Mouse (Mus musculus) E14TG2a.4 (cell line): ENCODE data around the gene Lias.

Experiments used
- CTCF ChIP-seq: conservative IDR thresholded peaks from 2 replicates; pipeline ENCODE4 v1.5.1; 2014; ENCODE audit warnings: low read length
- POU5F1 ChIP-seq: IDR thresholded peaks from 2 replicates; pipeline ENCODE4 v1.6.1; 2014; ENCODE audit warnings: low read length, borderline replicate concordance

DNA sequence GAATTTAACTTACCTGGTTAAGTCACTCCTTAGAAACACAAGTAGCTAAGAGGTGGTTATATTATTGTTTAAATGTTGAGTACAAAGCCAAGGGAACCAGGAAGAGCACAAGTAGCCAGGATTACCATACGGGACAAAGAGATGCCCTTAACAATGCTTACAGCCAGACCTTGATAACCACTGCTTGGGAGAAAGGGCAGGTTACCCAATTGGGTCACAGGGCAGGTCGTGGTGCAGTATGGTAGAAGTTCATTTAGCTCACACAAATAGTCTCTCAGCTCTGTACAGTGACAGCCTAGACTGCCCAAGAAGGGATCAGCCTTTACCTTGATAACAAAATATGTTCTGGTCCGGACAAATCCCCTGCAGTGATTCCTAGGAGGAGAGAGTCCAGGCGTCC, 57.6 kb downstream of the Lias start:
- TF ChIP-seq CTCF (no peak), POU5F1 (no peak)
